Mouse (Mus musculus) T-cell, adult 2 months (primary cell): Measurements from ENCODE around the gene Rab37.

ENCODE experiments used
- DNase-seq: peaks from one replicate; pipeline ENCODE4 v3.0.0; 2022; ENCODE audit warnings: low spot score

The Rab37 gene

GRCm38 (mm10) chr11:115166776-115167175 is 75.5 kb downstream of the Rab37 start:
- DNase-seq: no peak

DNA sequence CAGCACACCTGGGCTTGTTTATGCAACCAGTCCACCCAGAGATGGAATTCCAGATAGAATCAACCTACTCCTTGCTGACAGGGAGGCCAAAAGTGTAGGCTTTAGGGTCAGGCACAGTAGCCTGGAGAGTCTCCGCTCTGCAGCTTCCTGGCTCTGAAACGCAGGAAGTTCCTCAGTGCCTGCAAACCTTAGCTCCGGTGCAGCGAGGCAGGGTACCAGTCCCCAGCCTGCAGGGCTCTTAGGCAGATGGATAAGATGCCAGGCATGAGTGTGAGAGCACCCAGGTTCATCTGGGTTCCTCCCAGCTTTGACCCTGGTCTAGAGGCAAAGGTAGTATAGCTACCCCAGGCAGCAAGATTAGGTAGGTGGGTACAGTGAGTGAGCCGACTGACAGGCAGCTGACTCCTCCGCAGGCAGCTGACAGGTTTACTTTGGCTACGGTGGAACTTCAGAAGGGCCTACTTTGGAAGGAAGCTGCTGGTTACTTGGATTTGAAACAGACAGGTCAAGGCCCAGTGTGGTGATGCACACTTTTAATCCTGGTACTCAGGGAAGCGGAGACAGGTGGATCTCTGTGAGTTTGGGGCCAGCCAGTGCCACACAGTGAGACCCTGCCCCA is 76.5 kb downstream of the Rab37 start:
- DNase-seq: no peak

DNA sequence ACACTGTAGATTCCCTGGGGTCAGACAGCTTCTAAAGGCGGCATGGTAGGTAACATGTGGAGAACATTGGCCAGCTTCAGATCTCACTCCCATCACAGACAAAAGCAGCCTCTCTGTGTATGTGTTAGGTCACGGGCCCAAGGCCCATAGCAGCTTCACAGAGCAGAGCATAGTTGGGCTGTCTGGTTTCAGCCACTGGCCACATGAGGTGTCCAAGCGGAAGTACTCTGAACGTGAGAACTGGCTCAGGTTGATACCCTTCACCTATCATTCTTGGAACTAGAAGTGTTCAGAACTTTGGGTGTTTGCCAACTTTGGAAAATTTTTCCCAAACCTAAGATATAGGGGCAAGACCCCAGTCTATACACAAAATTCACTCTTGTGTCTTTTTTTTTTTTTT is 78.2 kb downstream of the Rab37 start:
- no peak for DNase-seq

GRCm38 (mm10) chr11:115171125-115171524 is 79.9 kb downstream of the Rab37 start:
- no peak for DNase-seq

- DNase-seq: no peak
Measured at GRCm38 (mm10) chr11:115172825-115173287, 81.6 kb downstream of the Rab37 start.

GRCm38 (mm10) chr11:115173549-115174339 is 82.5 kb downstream of the Rab37 start:
- peak; percentile 83 for DNase-seq

GRCm38 (mm10) chr11:115176399-115177190 is 85.4 kb downstream of the Rab37 start:
- DNase-seq: no peak

- DNase-seq: no peak
Measured at GRCm38 (mm10) chr11:115177559-115178195, 86.4 kb downstream of the Rab37 start.

DNA sequence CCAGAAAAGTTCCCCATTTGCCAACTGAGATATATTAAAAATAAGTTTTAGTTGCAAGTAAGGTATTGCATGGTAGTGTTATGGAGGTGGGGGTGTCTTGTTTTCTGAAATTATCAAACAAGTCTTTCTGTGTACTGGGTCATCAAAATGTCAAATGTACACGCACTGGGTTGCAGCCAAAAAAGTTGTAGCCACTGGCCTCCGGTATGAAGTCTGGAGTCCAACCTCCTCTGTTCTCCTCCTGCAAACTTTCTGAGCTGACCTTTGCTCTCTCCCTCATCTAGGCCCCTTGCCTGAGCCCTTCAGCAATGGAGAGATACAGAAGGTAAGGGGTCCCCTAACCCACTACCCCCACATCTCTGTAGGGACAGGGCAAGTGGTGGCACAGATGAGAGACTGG is 87.5 kb downstream of the Rab37 start:
- no peak for DNase-seq

- no peak for DNase-seq
Measured at GRCm38 (mm10) chr11:115179191-115179590, 88.0 kb downstream of the Rab37 start.

DNA sequence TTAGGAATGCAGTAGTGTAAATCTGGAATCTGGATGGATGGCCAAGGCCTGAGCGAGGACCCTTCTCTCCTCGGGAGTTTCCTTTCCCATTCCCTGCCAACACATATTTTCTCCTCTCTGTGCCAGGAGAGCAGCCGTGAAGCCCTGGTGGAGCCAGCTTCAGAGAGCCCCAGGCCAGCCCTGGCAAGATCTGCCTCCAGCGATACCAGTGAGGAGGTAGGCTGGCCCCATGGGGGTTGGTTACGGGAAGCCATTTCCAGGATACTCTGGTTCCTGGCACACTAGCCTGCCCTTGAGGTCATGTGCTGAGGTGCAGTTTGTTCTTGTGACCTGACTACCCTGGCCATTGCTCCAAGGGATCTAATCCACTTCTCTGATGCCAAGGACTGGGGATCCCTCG is 88.7 kb downstream of the Rab37 start:
- DNase-seq: no peak

GRCm38 (mm10) chr11:115181913-115182638 is 90.8 kb downstream of the Rab37 start:
- DNase-seq: peak; percentile 86

- peak; percentile 64 for DNase-seq
Measured at GRCm38 (mm10) chr11:115184973-115185372, 93.7 kb downstream of the Rab37 start.

DNA sequence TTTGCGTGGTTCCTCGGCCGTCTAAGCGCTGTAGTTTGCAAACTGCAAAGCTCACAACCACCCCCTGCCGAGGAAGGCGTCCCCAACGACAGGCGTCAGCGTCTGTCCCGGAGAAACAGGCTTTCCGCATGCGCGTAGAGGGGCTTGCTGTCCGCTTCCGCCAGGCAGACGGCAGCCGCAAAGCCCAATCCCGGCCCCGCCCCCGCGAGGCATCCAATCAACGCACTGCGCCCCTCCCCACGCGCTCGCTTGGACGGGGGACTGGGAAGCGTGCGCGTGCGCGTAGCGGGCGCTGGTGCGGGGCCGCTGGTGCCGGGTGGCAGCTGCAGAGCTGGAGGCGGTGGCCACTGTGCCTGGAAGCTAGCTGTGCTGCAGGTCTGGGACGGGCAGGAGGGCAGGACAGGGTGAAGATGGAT is 96.0 kb downstream of the Rab37 start, which contains the start of gene Tmem104:
Tmem104 (plus strand) TSS at position 264 of the 416 bp plus-strand sequence.
- peak; percentile 99 for DNase-seq

DNA sequence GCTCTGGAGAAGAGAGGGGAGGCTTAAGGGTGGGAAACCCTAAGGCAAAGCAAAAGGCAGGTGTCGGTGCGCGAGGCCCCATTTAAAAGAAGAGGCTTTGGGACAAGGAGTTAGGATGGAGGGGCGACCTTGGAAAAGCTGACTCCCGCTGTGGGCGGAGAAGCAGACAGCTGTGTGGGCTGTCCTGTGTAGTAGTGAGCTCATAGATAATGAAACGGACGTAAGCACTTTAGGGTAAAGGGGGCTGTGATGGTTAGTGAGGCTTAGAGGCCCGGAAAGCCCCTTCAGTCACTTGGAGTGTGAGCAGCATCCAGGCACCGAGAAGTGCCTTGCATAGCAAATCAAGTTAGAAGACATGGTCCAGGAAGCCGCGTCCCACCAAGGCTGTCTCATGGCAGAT is 96.5 kb downstream of the Rab37 start, which contains the start of gene Nat9:
Nat9 (minus strand) TSS at position 167 of the 400 bp plus-strand sequence.
- DNase-seq: peak; percentile 68

GRCm38 (mm10) chr11:115188539-115189231 is 97.5 kb downstream of the Rab37 start:
- no peak for DNase-seq

GRCm38 (mm10) chr11:115189304-115189703 is 98.1 kb downstream of the Rab37 start:
- no peak for DNase-seq

GRCm38 (mm10) chr11:115192180-115192579 is 100.9 kb downstream of the Rab37 start:
- no peak for DNase-seq

- DNase-seq: no peak
Measured at GRCm38 (mm10) chr11:115194693-115195092, 103.5 kb downstream of the Rab37 start.

- DNase-seq: no peak
Measured at GRCm38 (mm10) chr11:115195933-115196332, 104.7 kb downstream of the Rab37 start.

- DNase-seq: no peak
Measured at GRCm38 (mm10) chr11:115197558-115197957, 106.3 kb downstream of the Rab37 start.
